Mouse (Mus musculus): Measurements from ENCODE around the gene Mthfsd.
"Not testable (repeated sequence)": the region's sequence is repeated elsewhere in the genome, so short reads cannot be mapped to it uniquely, and the experiment has no call there.

The Mthfsd gene

GRCm38 (mm10) chr8:121107668-121108656 lies at the start of gene Mthfsd:
Gene Mthfsd (minus strand): TSS chr8:121108392.
- peak; percentile 95 for DNase-seq (ENCODE audit: low read depth, low spot score)

GRCm38 (mm10) chr8:121156990-121157491 lies 48.8 kb upstream of the Mthfsd start:
- no peak for DNase-seq (ENCODE audit: low read depth, low spot score)

GRCm38 (mm10) chr8:121152394-121152793 lies 44.2 kb upstream of the Mthfsd start:
- DNase-seq (ENCODE audit: low read depth, low spot score), result no peak

GRCm38 (mm10) chr8:121148573-121149083 lies 40.4 kb upstream of the Mthfsd start:
- no peak for DNase-seq (ENCODE audit: low read depth, low spot score)

GRCm38 (mm10) chr8:121145457-121146134 lies 37.4 kb upstream of the Mthfsd start:
- not testable (repeated sequence) for DNase-seq (ENCODE audit: low read depth, low spot score)

- DNase-seq (ENCODE audit: low read depth, low spot score), result peak; percentile 56
These were observed 28.7 kb upstream of the Mthfsd start for GRCm38 (mm10) chr8:121136856-121137255.

- DNase-seq (ENCODE audit: low read depth, low spot score), result no peak
These were observed 26.3 kb upstream of the Mthfsd start for GRCm38 (mm10) chr8:121134512-121134911.

GRCm38 (mm10) chr8:121134102-121134501 lies 25.9 kb upstream of the Mthfsd start:
- DNase-seq (ENCODE audit: low read depth, low spot score), result no peak

- DNase-seq (ENCODE audit: low read depth, low spot score), result no peak
These were observed 24.8 kb upstream of the Mthfsd start for GRCm38 (mm10) chr8:121132961-121133513.

- DNase-seq (ENCODE audit: low read depth, low spot score), result peak; percentile 63
These were observed 22.3 kb upstream of the Mthfsd start for GRCm38 (mm10) chr8:121130522-121130921.

GRCm38 (mm10) chr8:121129265-121129940 lies 21.2 kb upstream of the Mthfsd start:
- no peak for DNase-seq (ENCODE audit: low read depth, low spot score)

- no peak for DNase-seq (ENCODE audit: low read depth, low spot score)
These were observed 20.5 kb upstream of the Mthfsd start for GRCm38 (mm10) chr8:121128531-121129264.

GRCm38 (mm10) chr8:121127756-121128375 lies 19.7 kb upstream of the Mthfsd start, which contains the start of gene Foxl1:
Gene Foxl1 (plus strand): TSS chr8:121127940.
- DNase-seq (ENCODE audit: low read depth, low spot score), result no peak

GRCm38 (mm10) chr8:121127291-121127701 lies 19.1 kb upstream of the Mthfsd start:
- no peak for DNase-seq (ENCODE audit: low read depth, low spot score)

- no peak for DNase-seq (ENCODE audit: low read depth, low spot score)
These were observed 18.5 kb upstream of the Mthfsd start for GRCm38 (mm10) chr8:121126694-121127093.

- DNase-seq (ENCODE audit: low read depth, low spot score), result no peak
These were observed 18.0 kb upstream of the Mthfsd start for GRCm38 (mm10) chr8:121126191-121126590.

- DNase-seq (ENCODE audit: low read depth, low spot score), result peak; percentile 94
These were observed 17.2 kb upstream of the Mthfsd start for GRCm38 (mm10) chr8:121125311-121125876.

- DNase-seq (ENCODE audit: low read depth, low spot score), result peak; percentile 32
These were observed 16.5 kb upstream of the Mthfsd start for GRCm38 (mm10) chr8:121124547-121125239.

- DNase-seq (ENCODE audit: low read depth, low spot score), result no peak
These were observed 14.9 kb upstream of the Mthfsd start for GRCm38 (mm10) chr8:121123113-121123512.

Data from R1 (cell line).